Mouse (Mus musculus) adrenal gland, adult 18-20 months (tissue): ENCODE data around the gene 1700017D01Rik. TPM values are rescaled to one million over a fixed set of nuclear protein-coding genes. Genes with fewer than 3 reads are reported as not detected.

Experiments used
- DNase-seq, 2 experiments: peaks; one replicate each; pipeline ENCODE4 v3.0.0; 2021 to 2022; ENCODE audit warnings: low spot score in 2 of 2
- total RNA-seq, 2 experiments: library from RNA; stranded (reverse); gene quantifications; 1 replicate in 1 of 2; 2 replicates in 1 of 2; pipeline ENCODE4 v1.2.3; 2021

The 1700017D01Rik gene
- total RNA-seq, 2 experiments from 2014 or later, result not detected

DNA sequence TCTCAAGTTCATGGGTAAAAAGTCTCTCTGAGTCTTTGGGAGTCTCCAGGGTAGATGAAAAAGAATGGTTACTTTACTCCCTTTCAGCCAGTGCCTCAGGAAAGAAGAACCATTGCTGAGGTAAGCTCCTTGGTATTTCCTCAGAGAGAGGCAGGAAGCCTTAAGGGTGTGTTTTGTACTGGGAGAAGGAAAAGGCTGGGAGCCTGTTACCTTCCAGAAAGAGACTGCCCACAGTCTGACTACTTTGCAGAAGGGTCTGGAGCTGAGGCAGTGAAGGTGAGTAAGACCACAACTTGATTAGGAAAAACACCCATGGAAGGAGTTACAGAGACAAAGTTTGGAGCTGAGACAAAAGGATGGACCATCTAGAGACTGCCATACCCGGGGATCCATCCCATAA is 82.2 kb downstream of the 1700017D01Rik start:
- no peak for DNase-seq

- no peak for DNase-seq
These were observed 82.7 kb downstream of the 1700017D01Rik start for GRCm38 (mm10) chr19:11048009-11048408.

Other genes starting within 250 kb of the 1700017D01Rik start
- gene Tmem109, start 248.9 kb downstream of the 1700017D01Rik start, total RNA-seq, result 100 to 1,000 TPM; 110 to 148 TPM
- gene Prpf19, start 235.6 kb downstream of the 1700017D01Rik start, total RNA-seq, result 100 to 1,000 TPM; 120 to 168 TPM
- gene Zp1, start 210.2 kb downstream of the 1700017D01Rik start, total RNA-seq, result not detected
- not detected for gene Ptgdr2, start 193.7 kb downstream of the 1700017D01Rik start, total RNA-seq
- gene Ccdc86, start 181.6 kb downstream of the 1700017D01Rik start, total RNA-seq, result 10 to 100 TPM; 16.2 to 20.0 TPM
- gene Ms4a10, start 156.2 kb downstream of the 1700017D01Rik start, total RNA-seq, result 10 to 100 TPM in 1 of 2 experiments, under 1 TPM in 1; 0.51 to 25.4 TPM
- gene Ms4a15, start 137.6 kb downstream of the 1700017D01Rik start, total RNA-seq, result not detected
- not detected for gene Ms4a18, start 112.8 kb downstream of the 1700017D01Rik start, total RNA-seq
- gene Ms4a8a, start 49.8 kb downstream of the 1700017D01Rik start, total RNA-seq, result 1 to 10 TPM; 4.7 to 6.7 TPM
- not detected for gene 1700025F22Rik, start 34.4 kb upstream of the 1700017D01Rik start, total RNA-seq
- gene Ms4a13, start 65.9 kb upstream of the 1700017D01Rik start, total RNA-seq, result not detected
- gene Ms4a12, start 101.6 kb upstream of the 1700017D01Rik start, total RNA-seq, result not detected
- gene Ms4a1, start 135.4 kb upstream of the 1700017D01Rik start, total RNA-seq, result under 1 TPM; 0.29 to 0.30 TPM
- gene Ms4a5, start 153.0 kb upstream of the 1700017D01Rik start, total RNA-seq, result not detected
- under 1 TPM; 0.13 to 0.42 TPM for gene Ms4a14, start 183.6 kb upstream of the 1700017D01Rik start, total RNA-seq
- 1 to 10 TPM; 1.3 to 6.4 TPM for gene Ms4a7, start 205.3 kb upstream of the 1700017D01Rik start, total RNA-seq
- 10 to 100 TPM; 10.1 to 12.5 TPM for gene Ms4a4a, start 244.6 kb upstream of the 1700017D01Rik start, total RNA-seq